Mouse (Mus musculus): ENCODE measurements around the gene Tacc3. TPM values are rescaled to one million over a fixed set of nuclear protein-coding genes. Genes with fewer than 3 reads are reported as not detected.

The Tacc3 gene
- polyA plus RNA-seq, 1 experiment from 2014 or later = 27.9 TPM

DNA sequence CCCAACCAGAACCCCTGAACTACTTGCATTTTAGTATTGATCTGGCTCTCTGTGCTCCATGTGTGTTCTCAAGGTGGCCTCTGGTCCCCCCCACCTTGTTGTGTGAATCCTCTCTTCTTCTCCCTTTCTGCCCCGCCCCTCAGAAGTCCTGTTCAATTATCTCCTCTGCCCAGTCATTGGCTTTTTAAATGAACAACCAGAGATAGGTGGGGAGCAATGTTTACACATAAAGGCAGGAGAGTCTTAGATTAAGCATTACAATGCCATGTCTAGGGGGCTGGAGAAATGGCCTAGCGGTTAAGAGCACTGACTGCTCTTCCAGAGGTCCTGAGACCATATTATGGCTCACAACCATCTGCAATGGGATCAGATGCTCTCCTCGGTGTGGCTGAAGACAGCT, 22.6 kb upstream of the Tacc3 start:
- 92% methylated on average over 3 of the region's 3 CpGs for WGBS
- peaks cover 8% of the 10 kb centered on the region for H3K4me1 ChIP-seq
- no peak overlapping the region for H3K4me3 ChIP-seq
- no peak overlapping the region for H3K27ac ChIP-seq
- no peaks in the 10 kb centered on the region for H3K27me3 ChIP-seq (replicated peaks)
- H3K9ac ChIP-seq = no peak overlapping the region
- H3K9me3 ChIP-seq = no peaks in the 10 kb centered on the region
- no peak for ATAC-seq (replicated peaks)
- H3K36me3 ChIP-seq (replicated peaks) = 0 out of 2 replicates have a peak, but pooled peaks cover 3% of the 10 kb centered on the region
- no peak overlapping the region for H3K4me2 ChIP-seq

DNA sequence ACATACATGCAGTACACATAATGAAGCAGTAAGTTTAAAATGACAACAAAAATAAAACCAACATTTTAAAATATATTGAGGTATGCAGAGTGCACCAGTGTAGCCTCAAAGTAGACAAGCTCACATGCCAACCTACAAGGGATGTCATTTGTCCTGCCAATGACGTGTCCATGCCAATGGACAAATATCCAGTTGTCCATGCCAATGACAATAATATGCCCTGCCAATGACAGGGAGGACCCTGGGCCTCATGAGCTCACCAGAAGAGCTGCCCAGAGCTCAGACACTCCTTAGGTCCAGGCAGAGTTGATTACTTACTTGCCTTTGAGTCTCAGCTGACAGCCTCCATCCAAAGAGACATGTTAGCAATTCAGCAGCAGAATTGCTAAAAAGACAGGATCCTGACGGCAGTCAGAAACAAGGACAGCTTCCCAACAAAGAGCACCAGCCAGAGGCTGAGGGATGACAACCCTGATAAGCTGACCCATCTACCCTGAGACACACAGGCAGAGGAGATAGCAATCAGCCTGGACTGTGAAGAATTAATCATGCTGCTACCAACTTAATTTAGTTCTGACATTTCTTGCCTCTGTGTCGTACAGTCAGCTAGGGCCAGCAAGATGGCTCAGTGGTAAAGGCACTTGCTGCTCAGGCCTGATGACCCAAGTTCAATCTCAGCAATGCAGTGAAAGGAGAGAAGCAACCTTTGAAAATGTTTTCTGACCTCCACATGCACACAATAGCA, 20.1 kb upstream of the Tacc3 start:
- Histone ChIP-seq H3K9ac (no peak overlapping the region), H3K4me3 (no peak overlapping the region), H3K27ac (no peak overlapping the region), H3K4me2 (no peak overlapping the region), H3K36me3 (replicated peaks) (peaks cover 6% of the 10 kb centered on the region; the same call in 1 of the 2 replicates), H3K27me3 (replicated peaks) (no peaks in the 10 kb centered on the region), H3K4me1 (no peaks in the 10 kb centered on the region), H3K9me3 (no peaks in the 10 kb centered on the region)
- ATAC-seq (replicated peaks) = no peak
- WGBS = 77% methylated on average over 3 of the region's 3 CpGs

GRCm38 (mm10) chr5:33638826-33639225, 19.1 kb upstream of the Tacc3 start:
- no peak for ATAC-seq (replicated peaks)
- no peaks in the 10 kb centered on the region for H3K9me3 ChIP-seq
- H3K4me1 ChIP-seq = no peaks in the 10 kb centered on the region
- no peak overlapping the region for H3K4me2 ChIP-seq
- H3K27ac ChIP-seq = no peak overlapping the region
- H3K27me3 ChIP-seq (replicated peaks) = no peaks in the 10 kb centered on the region
- no peak overlapping the region for H3K4me3 ChIP-seq
- WGBS = 77% methylated on average over 4 of the region's 4 CpGs
- H3K9ac ChIP-seq = 0 out of 2 replicates have a peak overlapping the region, but pooled peaks have one; percentile 4
- H3K36me3 ChIP-seq (replicated peaks) = peaks cover 17% of the 10 kb centered on the region; the same call in 1 of the 2 replicates

GRCm38 (mm10) chr5:33640652-33641051, 17.3 kb upstream of the Tacc3 start:
- no peak overlapping the region for H3K9ac ChIP-seq
- no peaks in the 10 kb centered on the region for H3K4me1 ChIP-seq
- no peak for ATAC-seq (replicated peaks)
- H3K4me2 ChIP-seq = no peak overlapping the region
- no peak overlapping the region for H3K4me3 ChIP-seq
- no peak overlapping the region for H3K27ac ChIP-seq
- 39% methylated on average over 3 of the region's 3 CpGs for WGBS
- H3K36me3 ChIP-seq (replicated peaks) = peaks cover 29% of the 10 kb centered on the region
- no peaks in the 10 kb centered on the region for H3K27me3 ChIP-seq (replicated peaks)
- H3K9me3 ChIP-seq = no peaks in the 10 kb centered on the region

- 15% methylated on average over 2 of the region's 2 CpGs for WGBS
- H3K9me3 ChIP-seq = no peaks in the 10 kb centered on the region
- H3K4me1 ChIP-seq = peaks cover 26% of the 10 kb centered on the region
- H3K4me3 ChIP-seq = peak overlapping the region; percentile 75
- H3K36me3 ChIP-seq (replicated peaks) = peaks cover 4% of the 10 kb centered on the region; the same call in 1 of the 2 replicates
- no peak for ATAC-seq (replicated peaks)
- peak overlapping the region; percentile 66 for H3K9ac ChIP-seq
- H3K4me2 ChIP-seq = peak overlapping the region; percentile 49
- no peaks in the 10 kb centered on the region for H3K27me3 ChIP-seq (replicated peaks)
- peak overlapping the region; percentile 96 for H3K27ac ChIP-seq
Measured at GRCm38 (mm10) chr5:33651017-33651416, 6.9 kb upstream of the Tacc3 start.

DNA sequence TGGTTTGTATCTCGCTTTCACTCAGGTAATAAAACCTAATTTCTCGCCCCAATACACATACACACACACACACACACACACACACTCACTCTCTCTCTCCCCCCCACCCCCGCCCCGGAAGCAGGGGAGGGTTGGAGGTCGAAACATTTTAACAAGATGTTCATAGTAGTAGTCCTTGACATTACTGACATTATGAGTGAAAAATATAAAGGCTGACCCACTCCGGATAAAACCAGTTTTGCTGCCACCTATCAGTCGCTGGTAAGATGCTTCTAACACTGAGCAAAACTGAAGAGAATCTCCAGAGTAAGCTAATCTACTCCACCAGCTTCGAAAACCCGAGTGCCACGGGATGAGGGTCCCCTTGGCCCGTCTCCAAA, 6.4 kb upstream of the Tacc3 start:
- WGBS = 0% methylated on average over 11 of the region's 11 CpGs
- no peak; the same call in 1 of the 2 replicates for ATAC-seq (replicated peaks)
- H3K4me1 ChIP-seq = peaks cover 31% of the 10 kb centered on the region
- peak overlapping the region; percentile 49 for H3K4me2 ChIP-seq
- peak overlapping the region; percentile 75 for H3K4me3 ChIP-seq
- H3K27me3 ChIP-seq (replicated peaks) = no peaks in the 10 kb centered on the region
- no peaks in the 10 kb centered on the region for H3K9me3 ChIP-seq
- peak overlapping the region; percentile 96 for H3K27ac ChIP-seq
- 0 out of 2 replicates have a peak, but pooled peaks cover 3% of the 10 kb centered on the region for H3K36me3 ChIP-seq (replicated peaks)
- peak overlapping the region; percentile 66 for H3K9ac ChIP-seq

DNA sequence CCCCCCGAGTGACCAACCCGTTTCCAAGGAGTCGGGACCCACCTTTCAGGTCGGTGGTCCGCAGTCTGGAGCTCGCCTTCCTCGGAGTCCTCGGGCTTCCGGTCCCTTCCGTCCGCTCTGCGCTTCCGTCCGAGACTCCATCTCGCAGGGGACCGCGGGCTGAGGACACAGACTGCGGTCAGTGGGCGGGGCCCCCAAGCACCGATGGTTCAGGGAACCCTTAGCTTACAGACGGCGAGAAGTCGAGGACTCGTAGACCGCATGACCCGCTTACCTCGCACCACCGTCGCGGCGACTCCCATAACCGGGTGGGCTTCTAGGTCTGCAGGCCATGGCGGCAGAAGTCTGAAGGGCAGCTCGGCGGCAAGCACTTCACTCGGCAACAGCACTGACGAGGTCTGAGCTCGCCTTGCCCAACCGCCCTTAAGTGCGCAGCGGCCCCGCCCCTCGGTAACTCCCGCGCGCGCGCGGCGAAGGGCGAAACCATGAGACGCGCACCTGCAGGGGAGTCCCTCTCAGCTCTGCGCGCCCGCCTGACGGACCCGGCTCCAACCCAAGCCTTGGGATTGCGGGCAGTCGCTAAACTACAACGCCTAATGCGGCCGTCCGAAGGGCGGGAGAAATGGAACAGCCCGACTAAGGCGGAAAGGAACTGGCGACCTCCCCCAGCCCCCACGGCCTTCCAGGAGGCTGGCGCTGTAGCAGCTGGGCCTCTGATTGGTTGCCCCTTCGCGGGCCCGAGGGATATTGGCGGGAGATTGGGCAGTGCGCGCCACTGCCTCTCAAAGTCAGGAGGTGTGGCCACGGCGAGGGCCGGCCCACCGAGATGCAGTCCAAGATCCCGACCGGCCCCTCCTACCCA, 5.8 kb upstream of the Tacc3 start, which contains the start of gene Slbp:
Slbp (minus strand) TSS at position 654 of the 862 bp plus-strand sequence.
- Histone ChIP-seq H3K27me3 (replicated peaks) (no peaks in the 10 kb centered on the region), H3K36me3 (replicated peaks) (0 out of 2 replicates have a peak, but pooled peaks cover 3% of the 10 kb centered on the region), H3K4me2 (peak within 1 kb of the TSS; percentile 49), H3K4me3 (peak within 1 kb of the TSS; percentile 75), H3K9me3 (no peaks in the 10 kb centered on the region), H3K9ac (peak within 1 kb of the TSS; percentile 66), H3K4me1 (peaks cover 38% of the 10 kb centered on the region), H3K27ac (peak within 1 kb of the TSS; percentile 96)
- ATAC-seq (replicated peaks) = peak; percentile 95
- WGBS = under 1% methylated on average over 82 of the region's 82 CpGs

- Histone ChIP-seq H3K9ac (peak overlapping the region; percentile 66; the same call in 1 of the 2 replicates), H3K4me3 (peak overlapping the region; percentile 75), H3K4me2 (peak overlapping the region; percentile 49), H3K27me3 (replicated peaks) (no peaks in the 10 kb centered on the region), H3K9me3 (no peaks in the 10 kb centered on the region), H3K36me3 (replicated peaks) (0 out of 2 replicates have a peak, but pooled peaks cover 1% of the 10 kb centered on the region), H3K27ac (peak overlapping the region; percentile 96), H3K4me1 (peaks cover 40% of the 10 kb centered on the region)
- 2% methylated on average over 9 of the region's 9 CpGs for WGBS
- ATAC-seq (replicated peaks) = peak; percentile 53
Measured at GRCm38 (mm10) chr5:33652783-33653173, 5.2 kb upstream of the Tacc3 start.

- Histone ChIP-seq H3K9me3 (no peaks in the 10 kb centered on the region), H3K4me2 (no peak overlapping the region), H3K9ac (no peak overlapping the region), H3K27me3 (replicated peaks) (no peaks in the 10 kb centered on the region), H3K4me1 (peaks cover 49% of the 10 kb centered on the region), H3K36me3 (replicated peaks) (no peaks in the 10 kb centered on the region), H3K27ac (no peak overlapping the region), H3K4me3 (no peak overlapping the region)
- WGBS = 93% methylated on average over 13 of the region's 13 CpGs
- no peak for ATAC-seq (replicated peaks)
Measured at GRCm38 (mm10) chr5:33654424-33654823, 3.5 kb upstream of the Tacc3 start.

- H3K4me3 ChIP-seq = no peak overlapping the region
- H3K36me3 ChIP-seq (replicated peaks) = no peaks in the 10 kb centered on the region
- no peak for ATAC-seq (replicated peaks)
- H3K4me1 ChIP-seq = peaks cover 47% of the 10 kb centered on the region
- no peaks in the 10 kb centered on the region for H3K27me3 ChIP-seq (replicated peaks)
- no peak overlapping the region for H3K9ac ChIP-seq
- H3K9me3 ChIP-seq = no peaks in the 10 kb centered on the region
- WGBS = 93% methylated on average over 10 of the region's 10 CpGs
- H3K27ac ChIP-seq = no peak overlapping the region
- no peak overlapping the region for H3K4me2 ChIP-seq
Measured at GRCm38 (mm10) chr5:33655251-33655840, 2.6 kb upstream of the Tacc3 start.

DNA sequence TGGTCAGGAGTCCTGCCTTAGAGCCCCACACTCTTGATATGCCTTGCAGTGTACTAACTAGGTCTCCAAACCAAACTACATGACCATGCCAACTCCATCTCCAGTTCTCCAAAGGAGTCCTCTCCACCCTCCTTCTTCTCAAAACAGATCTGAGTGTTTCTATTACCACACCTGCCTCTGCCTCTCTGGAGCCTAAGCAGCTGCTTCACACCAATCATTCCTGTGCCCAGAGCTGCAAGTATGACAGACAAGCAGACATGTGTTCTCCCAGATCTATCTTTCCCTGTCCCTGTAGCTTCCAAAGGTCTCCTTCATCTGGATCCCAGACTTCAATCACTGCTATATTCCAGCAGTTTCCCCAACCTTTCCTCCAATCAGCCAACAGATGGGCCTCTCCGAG, 1.2 kb upstream of the Tacc3 start:
- ATAC-seq (replicated peaks) = no peak
- Histone ChIP-seq H3K9me3 (no peaks in the 10 kb centered on the region), H3K27ac (peak overlapping the region; percentile 93), H3K27me3 (replicated peaks) (no peaks in the 10 kb centered on the region), H3K4me1 (peaks cover 35% of the 10 kb centered on the region), H3K4me3 (peak overlapping the region; percentile 71), H3K9ac (peak overlapping the region; percentile 67), H3K36me3 (replicated peaks) (0 out of 2 replicates have a peak, but pooled peaks cover 3% of the 10 kb centered on the region), H3K4me2 (peak overlapping the region; percentile 76)
- 46% methylated on average over 1 of the region's 1 CpGs for WGBS
